Mouse (Mus musculus): ENCODE measurements around the gene Cyb561d2.

GRCm38 (mm10) chr9:107493511-107493910, 48.5 kb downstream of the Cyb561d2 start:
- TF ChIP-seq CTCF (IDR thresholded peaks at IDR 0.05; ENCODE audit: low read depth, low read length): no peak
- TF ChIP-seq TAL1 (conservative IDR thresholded peaks at IDR 0.05; ENCODE audit: low read depth, low read length): no peak
- no peak for TF ChIP-seq GATA2 (IDR thresholded peaks at IDR 0.05; ENCODE audit: borderline replicate concordance, low read depth, low read length)

Data from G1E (cell line).